Mouse (Mus musculus): ENCODE results near the gene Lrrc52. TPM values are rescaled to one million over a fixed set of nuclear protein-coding genes. Genes with fewer than 3 reads are reported as not detected.

Lrrc52 gene
- polyA plus RNA-seq, 1 experiment from 2014 or later: not detected

- H3K4me2 ChIP-seq: no peak overlapping the region
- no peaks in the 10 kb centered on the region for H3K4me1 ChIP-seq (ENCODE audit: control insufficient read depth, insufficient read depth, low read length)
- DNase-seq (ENCODE audit: low spot score, missing footprints) (no peak), ATAC-seq (ENCODE audit: low FRiP score) (no peak)
- H3K27me3 ChIP-seq (ENCODE audit: control insufficient read depth, insufficient read depth, low read length): no peaks in the 10 kb centered on the region
- H3K9ac ChIP-seq (ENCODE audit: low read length): no peak overlapping the region
- no peaks in the 10 kb centered on the region for H3K9me3 ChIP-seq (ENCODE audit: control insufficient read depth, low read length)
- WGBS: 76% methylated on average over 6 of the region's 6 CpGs
- H3K27ac ChIP-seq (ENCODE audit: low read depth, low read length): no peak overlapping the region
- H3K36me3 ChIP-seq (ENCODE audit: control insufficient read depth, insufficient read depth, low read length): no peaks in the 10 kb centered on the region
- no peak overlapping the region for H3K4me3 ChIP-seq (ENCODE audit: low read depth, low read length)
Observed at GRCm38 (mm10) chr1:167446516-167446915, 20.1 kb downstream of the Lrrc52 start.

GRCm38 (mm10) chr1:167445167-167445566 is 21.4 kb downstream of the Lrrc52 start:
- 91% methylated on average over 4 of the region's 4 CpGs for WGBS
- no peak overlapping the region for H3K27ac ChIP-seq (ENCODE audit: low read depth, low read length)
- H3K9me3 ChIP-seq (ENCODE audit: control insufficient read depth, low read length): no peaks in the 10 kb centered on the region
- H3K9ac ChIP-seq (ENCODE audit: low read length): no peak overlapping the region
- no peaks in the 10 kb centered on the region for H3K27me3 ChIP-seq (ENCODE audit: control insufficient read depth, insufficient read depth, low read length)
- peak; percentile 8 for DNase-seq (ENCODE audit: low spot score, missing footprints)
- no peak overlapping the region for H3K4me3 ChIP-seq (ENCODE audit: low read depth, low read length)
- no peaks in the 10 kb centered on the region for H3K4me1 ChIP-seq (ENCODE audit: control insufficient read depth, insufficient read depth, low read length)
- H3K4me2 ChIP-seq: no peak overlapping the region
- ATAC-seq (ENCODE audit: low FRiP score): no peak
- H3K36me3 ChIP-seq (ENCODE audit: control insufficient read depth, insufficient read depth, low read length): no peaks in the 10 kb centered on the region

GRCm38 (mm10) chr1:167438231-167438885 is 28.2 kb downstream of the Lrrc52 start:
- WGBS: 74% methylated on average over 9 of the region's 9 CpGs
- Histone ChIP-seq H3K36me3 (ENCODE audit: control insufficient read depth, insufficient read depth, low read length) (no peaks in the 10 kb centered on the region), H3K4me1 (ENCODE audit: control insufficient read depth, insufficient read depth, low read length) (no peaks in the 10 kb centered on the region), H3K4me3 (ENCODE audit: low read depth, low read length) (no peak overlapping the region), H3K27me3 (ENCODE audit: control insufficient read depth, insufficient read depth, low read length) (no peaks in the 10 kb centered on the region), H3K4me2 (no peak overlapping the region), H3K9me3 (ENCODE audit: control insufficient read depth, low read length) (no peaks in the 10 kb centered on the region), H3K27ac (ENCODE audit: low read depth, low read length) (no peak overlapping the region), H3K9ac (ENCODE audit: low read length) (no peak overlapping the region)
- ATAC-seq (ENCODE audit: low FRiP score) (no peak), DNase-seq (ENCODE audit: low spot score, missing footprints) (peak; percentile 60)

- ATAC-seq (ENCODE audit: low FRiP score) (no peak), DNase-seq (ENCODE audit: low spot score, missing footprints) (peak; percentile 10)
- Histone ChIP-seq H3K4me1 (ENCODE audit: control insufficient read depth, insufficient read depth, low read length) (no peaks in the 10 kb centered on the region), H3K27ac (ENCODE audit: low read depth, low read length) (no peak overlapping the region), H3K27me3 (ENCODE audit: control insufficient read depth, insufficient read depth, low read length) (no peaks in the 10 kb centered on the region), H3K4me2 (no peak overlapping the region), H3K36me3 (ENCODE audit: control insufficient read depth, insufficient read depth, low read length) (no peaks in the 10 kb centered on the region), H3K4me3 (ENCODE audit: low read depth, low read length) (no peak overlapping the region), H3K9ac (ENCODE audit: low read length) (no peak overlapping the region), H3K9me3 (ENCODE audit: control insufficient read depth, low read length) (no peaks in the 10 kb centered on the region)
- 87% methylated on average over 7 of the region's 7 CpGs for whole genome bisulfite sequencing
Observed at GRCm38 (mm10) chr1:167437091-167437490, 29.5 kb downstream of the Lrrc52 start.

- no peaks in the 10 kb centered on the region for H3K27me3 ChIP-seq (ENCODE audit: control insufficient read depth, insufficient read depth, low read length)
- ATAC-seq (ENCODE audit: low FRiP score) (no peak), DNase-seq (ENCODE audit: low spot score, missing footprints) (peak; percentile 37)
- 85% methylated on average over 7 of the region's 7 CpGs for WGBS
- no peak overlapping the region for H3K27ac ChIP-seq (ENCODE audit: low read depth, low read length)
- H3K9ac ChIP-seq (ENCODE audit: low read length): no peak overlapping the region
- no peak overlapping the region for H3K4me2 ChIP-seq
- no peaks in the 10 kb centered on the region for H3K36me3 ChIP-seq (ENCODE audit: control insufficient read depth, insufficient read depth, low read length)
- no peaks in the 10 kb centered on the region for H3K4me1 ChIP-seq (ENCODE audit: control insufficient read depth, insufficient read depth, low read length)
- H3K9me3 ChIP-seq (ENCODE audit: control insufficient read depth, low read length): no peaks in the 10 kb centered on the region
- H3K4me3 ChIP-seq (ENCODE audit: low read depth, low read length): no peak overlapping the region
Observed at GRCm38 (mm10) chr1:167436186-167436975, 30.2 kb downstream of the Lrrc52 start.

- ATAC-seq (ENCODE audit: low FRiP score): no peak
Observed at GRCm38 (mm10) chr1:167434931-167435330, 31.6 kb downstream of the Lrrc52 start.

GRCm38 (mm10) chr1:167430976-167431676 is 35.5 kb downstream of the Lrrc52 start:
- no peak overlapping the region for H3K4me2 ChIP-seq
- 76% methylated on average over 9 of the region's 9 CpGs for WGBS
- no peak overlapping the region for H3K27ac ChIP-seq (ENCODE audit: low read depth, low read length)
- no peaks in the 10 kb centered on the region for H3K9me3 ChIP-seq (ENCODE audit: control insufficient read depth, low read length)
- H3K27me3 ChIP-seq (ENCODE audit: control insufficient read depth, insufficient read depth, low read length): no peaks in the 10 kb centered on the region
- ATAC-seq (ENCODE audit: low FRiP score) (no peak), DNase-seq (ENCODE audit: low spot score, missing footprints) (peak; percentile 64)
- H3K36me3 ChIP-seq (ENCODE audit: control insufficient read depth, insufficient read depth, low read length): no peaks in the 10 kb centered on the region
- H3K9ac ChIP-seq (ENCODE audit: low read length): no peak overlapping the region
- no peak overlapping the region for H3K4me3 ChIP-seq (ENCODE audit: low read depth, low read length)
- no peaks in the 10 kb centered on the region for H3K4me1 ChIP-seq (ENCODE audit: control insufficient read depth, insufficient read depth, low read length)

More at GRCm38 (mm10) chr1:167434931-167435330, 31.6 kb downstream of the Lrrc52 start:
- Histone ChIP-seq H3K9ac (ENCODE audit: low read length) (no peak overlapping the region), H3K4me3 (ENCODE audit: low read depth, low read length) (no peak overlapping the region), H3K4me1 (ENCODE audit: control insufficient read depth, insufficient read depth, low read length) (no peaks in the 10 kb centered on the region), H3K27ac (ENCODE audit: low read depth, low read length) (no peak overlapping the region), H3K4me2 (no peak overlapping the region), H3K36me3 (ENCODE audit: control insufficient read depth, insufficient read depth, low read length) (no peaks in the 10 kb centered on the region), H3K9me3 (ENCODE audit: control insufficient read depth, low read length) (no peaks in the 10 kb centered on the region), H3K27me3 (ENCODE audit: control insufficient read depth, insufficient read depth, low read length) (no peaks in the 10 kb centered on the region)
- WGBS: 94% methylated on average over 4 of the region's 4 CpGs
- DNase-seq (ENCODE audit: low spot score, missing footprints): peak; percentile 56

GRCm38 (mm10) chr1:167426681-167427080 is 39.9 kb downstream of the Lrrc52 start:
- Histone ChIP-seq H3K4me2 (no peak overlapping the region), H3K27ac (ENCODE audit: low read depth, low read length) (no peak overlapping the region), H3K4me3 (ENCODE audit: low read depth, low read length) (no peak overlapping the region), H3K9ac (ENCODE audit: low read length) (no peak overlapping the region), H3K36me3 (ENCODE audit: control insufficient read depth, insufficient read depth, low read length) (no peaks in the 10 kb centered on the region), H3K27me3 (ENCODE audit: control insufficient read depth, insufficient read depth, low read length) (no peaks in the 10 kb centered on the region), H3K4me1 (ENCODE audit: control insufficient read depth, insufficient read depth, low read length) (no peaks in the 10 kb centered on the region), H3K9me3 (ENCODE audit: control insufficient read depth, low read length) (no peaks in the 10 kb centered on the region)
- ATAC-seq (ENCODE audit: low FRiP score) (no peak), DNase-seq (ENCODE audit: low spot score, missing footprints) (peak; percentile 2)
- WGBS: 79% methylated on average over 7 of the region's 7 CpGs

- Histone ChIP-seq H3K36me3 (ENCODE audit: control insufficient read depth, insufficient read depth, low read length) (no peaks in the 10 kb centered on the region), H3K27ac (ENCODE audit: low read depth, low read length) (no peak overlapping the region), H3K9ac (ENCODE audit: low read length) (no peak overlapping the region), H3K4me2 (no peak overlapping the region), H3K9me3 (ENCODE audit: control insufficient read depth, low read length) (no peaks in the 10 kb centered on the region), H3K27me3 (ENCODE audit: control insufficient read depth, insufficient read depth, low read length) (no peaks in the 10 kb centered on the region), H3K4me3 (ENCODE audit: low read depth, low read length) (no peak overlapping the region), H3K4me1 (ENCODE audit: control insufficient read depth, insufficient read depth, low read length) (no peaks in the 10 kb centered on the region)
- ATAC-seq (ENCODE audit: low FRiP score): no peak
- no peak for DNase-seq (ENCODE audit: low spot score, missing footprints)
- WGBS: 86% methylated on average over 5 of the region's 5 CpGs
Observed at GRCm38 (mm10) chr1:167425572-167425971, 41.0 kb downstream of the Lrrc52 start.
